Mouse (Mus musculus): Measurements from ENCODE around the gene Fam104a.

DNA sequence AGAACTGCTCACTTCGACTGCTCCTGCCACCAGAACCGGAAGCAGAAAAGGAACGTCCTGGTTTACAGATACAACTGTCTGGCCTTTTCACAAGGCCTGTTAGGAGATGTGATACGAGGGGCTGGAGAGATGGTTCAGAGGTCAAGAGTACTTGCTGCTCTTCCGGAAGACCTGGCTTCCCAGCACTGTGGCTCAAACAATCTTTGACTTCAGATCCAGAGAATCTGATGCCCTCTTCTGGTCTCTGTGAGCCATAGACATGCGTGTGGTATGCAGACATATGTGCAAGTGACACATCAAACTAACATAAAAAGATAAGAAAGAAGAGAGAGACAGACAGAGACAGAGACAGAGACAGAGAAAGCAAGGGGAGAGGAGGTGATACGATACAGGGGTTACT lies 51.7 kb downstream of the Fam104a start:
- TF ChIP-seq CTCF (IDR thresholded peaks at IDR 0.05; ENCODE audit: control insufficient read depth, insufficient read depth, insufficient replicate concordance, low read depth, low read length) (no peak), POLR2A (IDR thresholded peaks at IDR 0.05; ENCODE audit: control insufficient read depth, low read depth, low read length) (no peak)

Measured in testis, adult 2 months (tissue).